Mouse (Mus musculus): ENCODE data around the gene Wdr25. TPM values are rescaled to one million over a fixed set of nuclear protein-coding genes. Genes with fewer than 3 reads are reported as not detected.
A peak's percentile ranks its signal among the peaks of the same experiment; 100 is the strongest.

The Wdr25 gene
- polyA plus RNA-seq, 1 experiment = 3.5 TPM

DNA sequence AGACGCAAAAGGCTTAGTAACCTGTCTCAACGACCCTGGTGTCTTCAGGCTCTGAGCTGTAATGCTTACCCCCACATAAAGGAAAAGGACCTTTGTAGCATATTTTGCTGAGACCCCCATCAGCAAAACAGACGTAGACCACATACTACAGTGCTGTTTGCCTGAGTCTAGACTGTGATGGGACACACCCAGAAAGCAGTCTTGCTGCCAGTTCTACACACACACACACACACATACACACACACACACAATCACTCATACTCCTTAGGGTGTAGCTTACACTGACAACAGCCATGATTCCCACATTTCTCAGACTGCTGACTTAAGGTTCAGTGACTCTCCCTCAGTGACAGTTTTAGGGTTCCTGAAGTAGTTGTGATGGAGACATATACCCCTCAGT, 12.2 kb upstream of the Wdr25 start:
- Histone ChIP-seq H3K4me3 (replicated peaks; ENCODE audit: control insufficient read depth, low read depth, low read length) (no peak overlapping the region), H3K27ac (ENCODE audit: control insufficient read depth, insufficient read depth, low read depth, low read length, poor library complexity) (no peak overlapping the region), H3K4me1 (ENCODE audit: control insufficient read depth, insufficient read depth, low read length) (no peaks in the 10 kb centered on the region)
- no peak for TF ChIP-seq POLR2A (IDR thresholded peaks at IDR 0.05; ENCODE audit: borderline replicate concordance, control insufficient read depth, low read depth, low read length)
- no peak for TF ChIP-seq CTCF (IDR thresholded peaks at IDR 0.05; ENCODE audit: control insufficient read depth, insufficient read depth, low read length)
- WGBS = 83% methylated on average over 3 of the region's 3 CpGs

DNA sequence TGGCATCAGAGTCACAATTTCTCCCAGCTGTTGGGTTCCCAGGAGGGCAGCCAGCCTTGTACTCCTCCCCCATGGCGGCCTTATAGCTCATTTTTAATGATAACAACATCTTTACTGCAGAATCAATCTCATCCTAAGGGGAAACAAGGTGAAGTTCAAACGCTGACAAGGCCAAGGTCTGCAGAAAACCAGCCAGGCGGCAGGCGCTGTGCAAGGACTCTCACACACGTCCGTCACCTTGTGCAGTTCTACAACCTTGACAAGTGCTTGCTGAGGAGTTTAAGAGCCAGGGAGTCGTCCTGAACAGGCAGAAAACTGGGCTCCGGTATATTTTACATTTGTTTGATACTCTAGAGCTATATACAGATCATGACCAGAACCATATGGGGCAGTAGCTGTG, 10.7 kb upstream of the Wdr25 start:
- TF ChIP-seq CTCF (IDR thresholded peaks at IDR 0.05; ENCODE audit: control insufficient read depth, insufficient read depth, low read length) (no peak), POLR2A (IDR thresholded peaks at IDR 0.05; ENCODE audit: borderline replicate concordance, control insufficient read depth, low read depth, low read length) (no peak)
- no peaks in the 10 kb centered on the region for H3K4me1 ChIP-seq (ENCODE audit: control insufficient read depth, insufficient read depth, low read length)
- WGBS = 88% methylated on average over 8 of the region's 8 CpGs
- H3K4me3 ChIP-seq (replicated peaks; ENCODE audit: control insufficient read depth, low read depth, low read length) = no peak overlapping the region
- H3K27ac ChIP-seq (ENCODE audit: control insufficient read depth, insufficient read depth, low read depth, low read length, poor library complexity) = no peak overlapping the region

DNA sequence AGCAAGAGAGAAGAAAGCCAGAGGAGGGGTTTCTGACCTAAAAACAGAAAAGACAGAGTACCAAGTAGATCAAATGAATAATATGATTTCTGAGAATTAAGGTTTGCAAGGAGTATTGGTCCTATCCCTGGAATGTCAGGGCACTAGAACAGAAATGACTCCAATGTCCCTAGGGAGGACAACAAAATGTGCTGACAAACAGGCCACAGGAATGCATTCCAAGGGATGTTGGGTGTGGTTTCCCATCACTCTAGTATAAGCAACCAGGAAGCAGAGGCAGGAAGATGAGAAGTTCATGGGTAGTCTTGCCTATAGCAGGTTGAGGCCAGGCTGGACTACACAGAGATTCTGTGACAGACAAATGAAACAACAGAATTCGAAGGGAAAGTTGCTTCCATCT, 7.5 kb upstream of the Wdr25 start:
- no peak overlapping the region for H3K4me3 ChIP-seq (replicated peaks; ENCODE audit: control insufficient read depth, low read depth, low read length)
- 86% methylated on average over 1 of the region's 1 CpGs for WGBS
- TF ChIP-seq CTCF (IDR thresholded peaks at IDR 0.05; ENCODE audit: control insufficient read depth, insufficient read depth, low read length) (no peak), POLR2A (IDR thresholded peaks at IDR 0.05; ENCODE audit: borderline replicate concordance, control insufficient read depth, low read depth, low read length) (no peak)
- H3K4me1 ChIP-seq (ENCODE audit: control insufficient read depth, insufficient read depth, low read length) = no peaks in the 10 kb centered on the region
- no peak overlapping the region for H3K27ac ChIP-seq (ENCODE audit: control insufficient read depth, insufficient read depth, low read depth, low read length, poor library complexity)

DNA sequence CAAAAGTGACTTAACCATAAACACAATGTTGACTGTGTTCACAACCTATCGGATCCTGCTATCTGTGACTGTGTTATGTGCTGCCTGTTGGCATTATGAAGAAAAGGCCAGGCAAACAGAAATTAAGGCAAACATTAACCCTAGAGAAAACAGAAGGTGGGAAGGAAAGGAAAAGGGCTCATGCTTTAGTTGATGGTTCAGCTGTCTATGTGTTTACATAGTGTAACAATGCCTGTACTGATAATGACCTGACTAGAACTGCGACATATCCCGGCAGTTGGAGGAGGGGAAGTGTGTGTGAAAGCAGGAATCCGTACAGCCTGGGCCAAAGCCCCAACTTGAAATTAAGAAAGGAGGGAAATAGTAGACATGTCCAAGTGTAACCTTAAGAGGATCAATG, 6.4 kb upstream of the Wdr25 start:
- TF ChIP-seq CTCF (IDR thresholded peaks at IDR 0.05; ENCODE audit: control insufficient read depth, insufficient read depth, low read length) = no peak
- Histone ChIP-seq H3K4me3 (replicated peaks; ENCODE audit: control insufficient read depth, low read depth, low read length) (no peak overlapping the region), H3K4me1 (ENCODE audit: control insufficient read depth, insufficient read depth, low read length) (no peaks in the 10 kb centered on the region), H3K27ac (ENCODE audit: control insufficient read depth, insufficient read depth, low read depth, low read length, poor library complexity) (no peak overlapping the region)
- WGBS = 83% methylated on average over 4 of the region's 4 CpGs

DNA sequence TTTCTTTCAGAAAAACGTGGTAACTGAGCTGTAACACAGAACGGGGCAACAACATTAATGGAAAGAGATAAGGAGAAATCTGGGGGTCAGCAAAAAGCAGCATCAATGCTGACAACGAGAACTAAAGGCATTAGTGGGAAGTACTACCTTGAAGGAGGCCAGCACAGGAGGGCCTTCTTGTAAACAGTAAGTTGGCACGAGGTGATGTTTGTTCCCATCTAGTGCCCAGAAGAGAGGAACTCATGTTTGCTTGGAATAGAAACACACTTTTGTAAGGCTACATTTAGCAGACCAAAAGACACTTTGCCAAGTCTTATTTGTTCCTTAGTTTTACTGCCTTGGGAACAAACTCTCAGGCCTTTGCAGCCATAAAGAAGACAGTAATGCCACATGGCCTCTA, 4.8 kb upstream of the Wdr25 start:
- no peak for TF ChIP-seq POLR2A (IDR thresholded peaks at IDR 0.05; ENCODE audit: borderline replicate concordance, control insufficient read depth, low read depth, low read length)
- no peak for TF ChIP-seq CTCF (IDR thresholded peaks at IDR 0.05; ENCODE audit: control insufficient read depth, insufficient read depth, low read length)
- H3K4me1 ChIP-seq (ENCODE audit: control insufficient read depth, insufficient read depth, low read length) = peaks cover 3% of the 10 kb centered on the region; the same call in 1 of the 2 replicates
- no peak overlapping the region for H3K4me3 ChIP-seq (replicated peaks; ENCODE audit: control insufficient read depth, low read depth, low read length)
- no peak overlapping the region for H3K27ac ChIP-seq (ENCODE audit: control insufficient read depth, insufficient read depth, low read depth, low read length, poor library complexity)
- WGBS = 50% methylated on average over 4 of the region's 4 CpGs

DNA sequence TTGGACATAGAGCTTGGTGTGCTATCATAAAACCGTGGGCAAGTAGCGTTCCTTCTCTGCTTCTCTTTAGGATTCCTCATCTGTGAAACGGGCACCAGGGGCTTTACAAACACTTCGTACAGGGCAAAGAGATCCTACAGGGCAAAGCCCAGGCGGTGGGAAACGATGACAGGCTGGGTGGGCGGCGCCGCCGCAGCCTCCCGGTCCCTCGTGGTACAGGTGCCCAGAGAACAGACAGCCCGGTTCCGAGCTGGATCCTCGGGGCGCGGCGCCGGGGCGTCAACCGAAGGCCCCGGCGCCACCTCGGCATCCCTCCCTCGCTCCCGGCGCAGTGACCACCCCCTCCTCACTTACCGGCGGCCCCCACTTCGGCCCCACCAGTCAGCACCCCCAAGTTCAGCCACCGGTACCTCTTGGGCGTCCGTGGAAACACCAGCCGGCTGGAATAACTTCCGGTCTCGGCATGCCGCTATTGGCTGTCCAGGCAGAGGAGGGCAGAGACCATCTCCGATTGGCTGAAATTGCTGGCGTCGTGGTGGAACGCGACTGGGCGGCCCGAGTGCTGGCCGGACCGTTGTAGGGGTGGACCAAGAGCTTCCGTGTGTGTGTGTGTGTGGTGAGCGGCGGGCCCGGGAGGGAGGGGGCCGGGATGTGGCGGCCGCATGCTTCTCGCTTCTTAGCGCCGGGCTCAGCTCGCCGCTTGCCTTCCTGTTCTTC, 442 bp downstream of the Wdr25 start, which contains the start of gene Wars:
Gene Wars, minus strand, starts transcription at position 460 of the 717 bp plus-strand sequence.
- Histone ChIP-seq H3K4me1 (ENCODE audit: control insufficient read depth, insufficient read depth, low read length) (peaks cover 3% of the 10 kb centered on the region; the same call in 1 of the 2 replicates), H3K4me3 (replicated peaks; ENCODE audit: control insufficient read depth, low read depth, low read length) (peak within 1 kb of the TSS; percentile 81), H3K27ac (ENCODE audit: control insufficient read depth, insufficient read depth, low read depth, low read length, poor library complexity) (peak within 1 kb of the TSS; percentile 20; the same call in 1 of the 2 replicates)
- TF ChIP-seq CTCF (IDR thresholded peaks at IDR 0.05; ENCODE audit: control insufficient read depth, insufficient read depth, low read length) = no peak
- peak; percentile 84; the same call in 1 of the 2 replicates for TF ChIP-seq POLR2A (IDR thresholded peaks at IDR 0.05; ENCODE audit: borderline replicate concordance, control insufficient read depth, low read depth, low read length)
- under 1% methylated on average over 58 of the region's 58 CpGs for whole genome bisulfite sequencing

DNA sequence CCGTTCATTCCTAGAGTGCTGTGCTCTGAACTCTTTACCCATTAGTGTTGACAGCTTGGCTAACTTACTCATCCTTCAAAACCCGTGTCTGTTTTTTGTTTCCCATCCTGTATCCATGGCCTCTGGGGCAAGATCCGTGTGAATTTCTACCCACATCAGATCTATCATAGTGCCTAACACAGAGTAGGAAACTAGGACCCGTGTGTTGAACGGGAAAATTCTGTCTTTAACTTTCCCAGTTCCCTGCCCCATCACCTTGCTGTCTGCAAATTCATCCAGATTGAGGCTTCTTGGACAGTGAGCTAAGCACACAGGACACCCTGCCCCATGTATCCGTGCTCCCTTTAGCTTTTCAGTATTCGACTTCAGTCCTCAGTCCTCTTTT, 993 bp downstream of the Wdr25 start:
- TF ChIP-seq CTCF (IDR thresholded peaks at IDR 0.05; ENCODE audit: control insufficient read depth, insufficient read depth, low read length) = no peak
- no peak for TF ChIP-seq POLR2A (IDR thresholded peaks at IDR 0.05; ENCODE audit: borderline replicate concordance, control insufficient read depth, low read depth, low read length)
- Histone ChIP-seq H3K4me3 (replicated peaks; ENCODE audit: control insufficient read depth, low read depth, low read length) (peak overlapping the region; percentile 81), H3K27ac (ENCODE audit: control insufficient read depth, insufficient read depth, low read depth, low read length, poor library complexity) (no peak overlapping the region), H3K4me1 (ENCODE audit: control insufficient read depth, insufficient read depth, low read length) (peaks cover 3% of the 10 kb centered on the region; the same call in 1 of the 2 replicates)
- under 1% methylated on average over 7 of the region's 7 CpGs for WGBS

DNA sequence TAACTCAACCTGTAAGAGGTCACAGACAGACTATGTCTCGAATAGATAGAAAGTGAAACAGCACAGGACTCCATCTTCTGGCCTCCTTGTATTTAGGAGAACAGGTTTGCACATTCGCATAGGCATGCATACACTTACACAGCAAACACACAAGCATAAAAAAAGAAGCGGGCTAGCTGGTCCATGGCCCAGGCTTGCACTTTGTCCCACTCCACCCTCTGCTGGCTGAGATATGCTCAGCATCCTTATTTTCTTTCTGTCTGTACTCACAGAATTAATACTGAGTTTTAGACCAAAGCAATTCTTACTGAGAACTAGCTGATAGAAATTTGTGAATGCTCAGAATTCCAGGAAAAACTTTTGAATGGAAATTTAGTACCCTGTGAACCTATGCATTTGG, 2.6 kb downstream of the Wdr25 start:
- TF ChIP-seq CTCF (IDR thresholded peaks at IDR 0.05; ENCODE audit: control insufficient read depth, insufficient read depth, low read length) = peak; percentile 40
- TF ChIP-seq POLR2A (IDR thresholded peaks at IDR 0.05; ENCODE audit: borderline replicate concordance, control insufficient read depth, low read depth, low read length) = no peak
- Histone ChIP-seq H3K4me1 (ENCODE audit: control insufficient read depth, insufficient read depth, low read length) (peaks cover 3% of the 10 kb centered on the region; the same call in 1 of the 2 replicates), H3K27ac (ENCODE audit: control insufficient read depth, insufficient read depth, low read depth, low read length, poor library complexity) (no peak overlapping the region), H3K4me3 (replicated peaks; ENCODE audit: control insufficient read depth, low read depth, low read length) (no peak overlapping the region)
- WGBS = 48% methylated on average over 3 of the region's 3 CpGs

Data from bone marrow, adult 2 months (tissue).